Comparison of ENCODE assay signal across 8 mouse cellular contexts in genomic region chr7:68748761-68749635, GRCm38 (mm10). TPM values are rescaled to one million over a fixed set of nuclear protein-coding genes. Genes with fewer than 3 reads are reported as not detected.
A peak's percentile ranks its signal among the peaks of the same experiment; 100 is the strongest.
DNase-seq lines count a peak whose midpoint lies in the region; ATAC-seq lines count a peak whose summit lies in the region.

Gene Arrdc4 (minus strand): TSS chr7:68749241.

- peak; percentile 100 for DNase-seq in R1 (ENCODE audit: low read depth, low spot score)
- peak; percentile 97 to 99 for DNase-seq in cerebellum, postnatal 14 days
- peak; percentile 99 to 100 for DNase-seq in frontal cortex, postnatal 10 days (ENCODE audit: low spot score in 2 of 2)
- DNase-seq in hindbrain, embryonic 11.5 days (ENCODE audit: low spot score): peak; percentile 95
- peak; percentile 100 for DNase-seq in layer of hippocampus, adult 9-11 months
- peak; percentile 98 for DNase-seq in ovary, postnatal 10 days (ENCODE audit: low spot score)
- peak; percentile 97 for DNase-seq in thymus, postnatal 0 days (ENCODE audit: low spot score)

- H3K4me3 ChIP-seq in hindbrain, embryonic 11.5 days (ENCODE audit: low read depth, low read length): peak within 1 kb of the TSS; percentile 67
- peak within 1 kb of the TSS; percentile 73 for H3K4me3 ChIP-seq in lung, embryonic 16.5 days (ENCODE audit: low read length)

- no peaks in the 10 kb centered on the region for H3K27me3 ChIP-seq in hindbrain, embryonic 11.5 days (ENCODE audit: control insufficient read depth, insufficient read depth, low read length)
- H3K27me3 ChIP-seq in lung, embryonic 16.5 days (ENCODE audit: control insufficient read depth, insufficient read depth, low read depth, low read length): no peaks in the 10 kb centered on the region

- peak; percentile 100 for ATAC-seq in hindbrain, embryonic 11.5 days (ENCODE audit: low FRiP score)
- peak; percentile 100 for ATAC-seq in lung, embryonic 16.5 days (ENCODE audit: low read depth)

- WGBS in hindbrain, embryonic 11.5 days: 0% methylated on average over 51 of the region's 54 CpGs
- under 1% methylated on average over 52 of the region's 54 CpGs for WGBS in lung, embryonic 16.5 days

- H3K4me1 ChIP-seq in hindbrain, embryonic 11.5 days (replicated peaks; ENCODE audit: control insufficient read depth, insufficient read depth, low read length): peaks cover 5% of the 10 kb centered on the region; the same call in 1 of the 2 replicates
- H3K4me1 ChIP-seq in lung, embryonic 16.5 days (replicated peaks; ENCODE audit: control insufficient read depth, insufficient read depth, low read length): peaks cover 13% of the 10 kb centered on the region

- peak within 1 kb of the TSS; percentile 54 for H3K27ac ChIP-seq in hindbrain, embryonic 11.5 days (ENCODE audit: low read depth, low read length)
- H3K27ac ChIP-seq in lung, embryonic 16.5 days (ENCODE audit: low read length): peak within 1 kb of the TSS; percentile 80

- H3K36me3 ChIP-seq in hindbrain, embryonic 11.5 days (ENCODE audit: control insufficient read depth, insufficient read depth, low read length): no peaks in the 10 kb centered on the region
- peaks cover 6% of the 10 kb centered on the region; the same call in 1 of the 2 replicates for H3K36me3 ChIP-seq in lung, embryonic 16.5 days (ENCODE audit: control insufficient read depth, insufficient read depth, low read length)

- peak within 1 kb of the TSS; percentile 93 for H3K4me2 ChIP-seq in hindbrain, embryonic 11.5 days (replicated peaks; ENCODE audit: low read depth, low read length)
- H3K4me2 ChIP-seq in lung, embryonic 16.5 days (ENCODE audit: low read depth, low read length): peak within 1 kb of the TSS; percentile 79

- H3K9me3 ChIP-seq in hindbrain, embryonic 11.5 days (ENCODE audit: control insufficient read depth, low read length): no peaks in the 10 kb centered on the region
- no peaks in the 10 kb centered on the region for H3K9me3 ChIP-seq in lung, embryonic 16.5 days (ENCODE audit: control insufficient read depth, low read length)

- peak within 1 kb of the TSS; percentile 86 for H3K9ac ChIP-seq in hindbrain, embryonic 11.5 days (ENCODE audit: low read depth, low read length)
- peak within 1 kb of the TSS; percentile 83 for H3K9ac ChIP-seq in lung, embryonic 16.5 days (ENCODE audit: low read length)

RNA-seq across cellular contexts. Expression of gene Arrdc4, which starts in this region (rescaled TPM):
- polyA plus RNA-seq in hindbrain, embryonic 11.5 days (2014; fragmentation: Nextera tagmentation; extraction: Ambion mirVana): 23.8 TPM in 2 replicates
- 17.7 and 18.2 TPM in 2 replicates for polyA plus RNA-seq in lung, embryonic 16.5 days (2015; fragmentation: Nextera tagmentation; extraction: Ambion mirVana)
- polyA plus RNA-seq in thymus, postnatal 0 days (2015; fragmentation: Nextera tagmentation; extraction: Ambion mirVana): 15.1 and 21.5 TPM in 2 replicates

Comparison
In these comparisons a context has a peak if more than half of its experiments do, and no peak if none do; other contexts are left out.
1. Peak in every context shown above with its lines: DNase-seq, ATAC-seq, H3K4me3 ChIP-seq and H3K27ac ChIP-seq.